Mouse (Mus musculus): ENCODE data around the gene Ttc27. TPM values are rescaled to one million over a fixed set of nuclear protein-coding genes. Genes with fewer than 3 reads are reported as not detected.

Ttc27 gene
- polyA plus RNA-seq, 1 experiment from 2014 or later: 25.6 TPM

DNA sequence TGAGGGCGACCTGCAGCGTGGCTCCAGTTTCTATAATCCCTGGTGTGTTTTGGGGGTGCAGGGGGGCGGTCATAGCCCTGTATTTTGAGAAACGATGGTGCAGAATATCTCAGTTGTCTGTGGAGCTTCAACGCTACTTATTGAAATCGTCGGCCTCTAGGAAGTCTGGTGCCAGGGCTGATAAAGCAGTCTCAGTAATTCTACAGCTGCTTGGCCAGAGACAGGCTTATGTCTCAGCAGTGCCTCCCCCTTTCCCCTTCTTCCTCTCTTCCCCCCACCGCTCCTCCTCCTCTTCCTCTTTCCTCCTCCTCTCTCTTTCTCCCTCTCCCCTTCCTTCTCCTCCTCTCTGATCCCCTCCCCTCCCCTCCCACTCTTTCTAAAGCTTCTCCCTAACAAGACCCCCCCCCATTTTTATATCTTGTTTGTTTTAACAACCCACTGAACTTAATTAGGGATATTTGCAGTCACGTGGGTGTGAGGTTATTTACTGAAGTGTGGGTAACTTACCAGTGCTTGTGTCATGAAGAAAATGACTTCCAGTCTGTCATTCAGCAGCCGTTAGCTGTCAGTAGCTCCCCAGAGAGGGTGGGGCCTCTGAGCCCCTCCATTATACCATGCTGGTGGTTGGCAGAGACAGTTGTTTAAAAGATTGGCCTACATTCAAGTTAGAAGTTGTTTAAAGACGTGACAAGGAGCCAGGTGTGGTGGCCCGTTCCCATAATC is 150.8 kb downstream of the Ttc27 start:
- ATAC-seq (ENCODE audit: insufficient read depth) (no peak; the same call in 1 of the 2 replicates), DNase-seq (peak; percentile 64)
- Histone ChIP-seq H3K9ac (no peak overlapping the region), H3K4me2 (0 out of 2 replicates have a peak overlapping the region, but pooled peaks have one; percentile 12), H3K27me3 (ENCODE audit: insufficient read depth, low read length) (no peaks in the 10 kb centered on the region), H3K27ac (ENCODE audit: low read depth) (peak overlapping the region; percentile 82), H3K36me3 (ENCODE audit: insufficient read depth) (no peaks in the 10 kb centered on the region), H3K4me3 (ENCODE audit: low read depth, low read length) (no peak overlapping the region), H3K9me3 (ENCODE audit: low read depth, low read length) (no peaks in the 10 kb centered on the region), H3K4me1 (ENCODE audit: insufficient read depth) (peaks cover 54% of the 10 kb centered on the region)
- 27% methylated on average over 12 of the region's 12 CpGs for WGBS
- no peak for TF ChIP-seq CTCF (IDR thresholded peaks at IDR 0.05; ENCODE audit: low read depth)

DNA sequence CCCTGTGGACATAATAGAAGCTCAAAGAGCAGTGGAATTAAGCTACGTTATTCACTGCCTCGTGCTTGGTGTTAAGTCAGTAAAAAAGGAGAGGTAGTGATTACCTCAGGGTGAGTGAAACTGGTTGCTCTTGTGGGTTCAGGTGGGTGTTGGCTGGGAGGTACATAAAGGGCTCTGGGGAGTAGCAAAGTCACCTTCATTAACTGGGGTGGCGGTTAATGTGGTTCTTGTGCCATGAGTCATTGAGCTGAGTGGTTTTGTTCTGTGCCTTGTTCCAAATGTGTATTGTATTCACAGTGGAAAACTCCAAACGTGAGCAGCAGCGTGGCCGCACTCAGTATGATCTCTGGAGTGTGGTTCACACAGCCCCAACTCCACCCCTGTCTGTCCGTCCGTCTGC is 152.0 kb downstream of the Ttc27 start:
- Histone ChIP-seq H3K36me3 (ENCODE audit: insufficient read depth) (no peaks in the 10 kb centered on the region), H3K4me2 (no peak overlapping the region), H3K4me3 (ENCODE audit: low read depth, low read length) (no peak overlapping the region), H3K9ac (no peak overlapping the region), H3K27ac (ENCODE audit: low read depth) (peak overlapping the region; percentile 69; the same call in 1 of the 2 replicates), H3K4me1 (ENCODE audit: insufficient read depth) (peaks cover 54% of the 10 kb centered on the region), H3K27me3 (ENCODE audit: insufficient read depth, low read length) (no peaks in the 10 kb centered on the region), H3K9me3 (ENCODE audit: low read depth, low read length) (no peaks in the 10 kb centered on the region)
- no peak for TF ChIP-seq CTCF (IDR thresholded peaks at IDR 0.05; ENCODE audit: low read depth)
- DNase-seq (peak; percentile 20), ATAC-seq (ENCODE audit: insufficient read depth) (no peak)
- 47% methylated on average over 8 of the region's 8 CpGs for WGBS

DNA sequence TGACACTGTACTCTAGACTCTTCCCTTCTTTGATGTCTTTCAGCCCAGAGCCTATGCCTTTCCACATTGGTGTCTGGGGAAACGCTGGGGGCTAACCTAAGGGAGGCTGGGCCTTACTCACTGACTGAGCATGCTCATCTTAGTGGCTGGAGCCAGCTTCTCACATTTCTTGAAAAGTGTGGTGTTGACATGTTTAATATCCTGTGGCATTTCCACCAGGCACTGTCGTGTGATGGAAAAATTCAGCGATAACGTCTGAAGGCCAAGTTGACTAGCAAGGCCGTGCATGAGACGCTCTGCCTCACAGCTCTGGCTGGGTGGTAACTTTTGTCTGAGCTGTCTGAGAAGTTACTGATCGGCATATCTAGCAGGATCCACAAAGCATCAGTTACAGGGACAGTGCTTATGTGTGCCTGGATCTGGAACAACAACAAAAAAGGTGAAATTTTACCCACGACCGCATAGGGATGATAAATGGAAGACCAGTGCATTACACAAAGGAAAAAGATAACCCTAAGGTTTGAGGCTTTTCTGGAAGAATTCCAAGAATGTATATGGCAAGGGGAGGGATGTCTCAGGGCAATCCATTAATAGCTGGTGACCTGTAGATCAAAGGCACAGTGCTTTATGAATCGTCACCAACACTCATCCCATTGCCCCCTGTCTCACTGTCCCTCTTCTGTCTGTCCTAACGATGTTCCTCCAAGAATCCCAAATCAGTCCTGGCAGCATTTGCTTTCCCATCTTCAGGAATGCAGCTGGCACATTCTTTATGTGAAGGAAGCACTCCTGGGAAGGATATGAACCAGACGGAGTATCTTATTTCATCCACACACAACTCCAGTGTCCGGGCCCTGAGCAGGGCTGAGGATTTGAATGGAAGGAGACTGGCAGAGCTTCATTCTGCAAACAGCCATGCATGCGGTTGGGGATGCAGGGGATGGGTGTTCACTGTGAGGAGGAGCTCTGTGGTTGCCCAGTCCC is 152.9 kb downstream of the Ttc27 start:
- Histone ChIP-seq H3K9me3 (ENCODE audit: low read depth, low read length) (no peaks in the 10 kb centered on the region), H3K36me3 (ENCODE audit: insufficient read depth) (no peaks in the 10 kb centered on the region), H3K27me3 (ENCODE audit: insufficient read depth, low read length) (no peaks in the 10 kb centered on the region), H3K4me3 (ENCODE audit: low read depth, low read length) (no peak overlapping the region), H3K4me2 (no peak overlapping the region), H3K27ac (ENCODE audit: low read depth) (peak overlapping the region; percentile 69; the same call in 1 of the 2 replicates), H3K4me1 (ENCODE audit: insufficient read depth) (peaks cover 54% of the 10 kb centered on the region), H3K9ac (no peak overlapping the region)
- DNase-seq: peak; percentile 79
- TF ChIP-seq CTCF (IDR thresholded peaks at IDR 0.05; ENCODE audit: low read depth): no peak
- ATAC-seq (ENCODE audit: insufficient read depth): peak; percentile 53
- 16% methylated on average over 14 of the region's 14 CpGs for WGBS

DNA sequence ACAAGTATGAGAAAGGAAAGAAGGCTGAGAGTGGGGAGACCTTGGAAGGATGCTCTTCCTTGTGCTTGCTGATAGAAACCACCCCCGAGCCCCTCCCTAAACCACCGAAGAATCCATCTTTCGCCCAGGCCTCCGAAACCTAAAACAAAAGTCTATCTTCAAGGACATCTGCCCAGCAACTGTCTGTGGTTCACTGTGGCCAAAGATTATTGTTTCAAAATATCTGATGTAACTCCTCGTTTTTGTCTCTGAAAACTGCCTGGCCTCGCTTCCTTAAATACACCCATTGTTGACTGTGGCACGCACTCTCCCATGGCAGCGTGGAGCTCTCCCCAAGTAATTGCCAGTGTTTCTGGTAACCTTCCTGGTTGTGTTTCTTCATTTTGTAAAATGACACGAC is 155.0 kb downstream of the Ttc27 start:
- no peak overlapping the region for H3K4me3 ChIP-seq (ENCODE audit: low read depth, low read length)
- H3K27me3 ChIP-seq (ENCODE audit: insufficient read depth, low read length): no peaks in the 10 kb centered on the region
- no peak for ATAC-seq (ENCODE audit: insufficient read depth)
- no peaks in the 10 kb centered on the region for H3K36me3 ChIP-seq (ENCODE audit: insufficient read depth)
- 78% methylated on average over 9 of the region's 9 CpGs for WGBS
- no peak for DNase-seq
- no peak overlapping the region for H3K9ac ChIP-seq
- peaks cover 34% of the 10 kb centered on the region for H3K4me1 ChIP-seq (ENCODE audit: insufficient read depth)
- no peaks in the 10 kb centered on the region for H3K9me3 ChIP-seq (ENCODE audit: low read depth, low read length)
- H3K4me2 ChIP-seq: no peak overlapping the region
- H3K27ac ChIP-seq (ENCODE audit: low read depth): no peak overlapping the region
- no peak for TF ChIP-seq CTCF (IDR thresholded peaks at IDR 0.05; ENCODE audit: low read depth)

DNA sequence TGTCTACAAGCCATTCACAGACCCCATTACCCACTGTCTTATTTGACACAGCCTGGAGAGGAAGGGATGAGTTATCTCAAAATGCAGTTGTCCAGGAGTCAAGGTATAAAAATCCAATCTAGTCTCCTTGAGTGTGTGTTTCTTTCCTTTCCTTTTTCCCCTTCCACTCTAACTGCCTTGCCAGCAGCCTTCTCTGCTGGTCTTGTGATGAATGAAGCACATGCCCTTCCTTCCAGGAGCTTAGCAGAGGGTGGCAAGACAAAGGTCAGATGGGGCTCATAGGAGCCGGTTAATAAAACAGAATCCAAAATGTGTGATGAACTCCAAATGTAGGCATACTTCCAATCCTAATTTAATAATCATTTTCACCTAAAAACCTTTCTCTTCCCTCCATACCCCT is 156.2 kb downstream of the Ttc27 start:
- Histone ChIP-seq H3K27ac (ENCODE audit: low read depth) (no peak overlapping the region), H3K4me3 (ENCODE audit: low read depth, low read length) (no peak overlapping the region), H3K4me1 (ENCODE audit: insufficient read depth) (peaks cover 24% of the 10 kb centered on the region), H3K9ac (no peak overlapping the region), H3K4me2 (no peak overlapping the region), H3K27me3 (ENCODE audit: insufficient read depth, low read length) (no peaks in the 10 kb centered on the region), H3K9me3 (ENCODE audit: low read depth, low read length) (no peaks in the 10 kb centered on the region), H3K36me3 (ENCODE audit: insufficient read depth) (no peaks in the 10 kb centered on the region)
- 70% methylated on average over 1 of the region's 1 CpGs for WGBS
- DNase-seq: no peak
- ATAC-seq (ENCODE audit: insufficient read depth): no peak
- no peak for TF ChIP-seq CTCF (IDR thresholded peaks at IDR 0.05; ENCODE audit: low read depth)

DNA sequence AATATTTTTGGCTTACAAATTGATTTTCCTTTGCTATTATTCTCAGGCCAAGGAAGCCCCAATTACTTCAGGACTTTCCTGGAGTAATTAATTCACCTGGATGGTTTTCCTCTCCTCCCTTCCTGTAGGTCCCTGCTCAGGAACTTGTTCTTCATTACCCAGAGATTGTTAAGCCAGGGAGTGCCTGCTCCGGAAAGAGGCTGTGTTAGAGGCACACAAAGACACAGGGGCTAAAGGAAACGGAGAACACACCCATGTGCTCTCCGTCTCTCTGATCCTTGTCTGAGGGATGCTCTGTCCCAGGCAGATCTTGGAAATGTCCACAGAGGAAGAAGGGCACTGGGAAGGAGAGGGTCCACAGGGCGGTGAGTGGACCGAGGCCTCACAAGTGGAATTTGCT is 158.2 kb downstream of the Ttc27 start:
- Histone ChIP-seq H3K4me1 (ENCODE audit: insufficient read depth) (peaks cover 4% of the 10 kb centered on the region; the same call in 1 of the 2 replicates), H3K36me3 (ENCODE audit: insufficient read depth) (no peaks in the 10 kb centered on the region), H3K4me2 (no peak overlapping the region), H3K27me3 (ENCODE audit: insufficient read depth, low read length) (no peaks in the 10 kb centered on the region), H3K9ac (no peak overlapping the region), H3K4me3 (ENCODE audit: low read depth, low read length) (no peak overlapping the region), H3K9me3 (ENCODE audit: low read depth, low read length) (no peaks in the 10 kb centered on the region), H3K27ac (ENCODE audit: low read depth) (no peak overlapping the region)
- 84% methylated on average over 5 of the region's 5 CpGs for WGBS
- ATAC-seq (ENCODE audit: insufficient read depth) (no peak), DNase-seq (no peak)
- no peak for TF ChIP-seq CTCF (IDR thresholded peaks at IDR 0.05; ENCODE audit: low read depth)

DNA sequence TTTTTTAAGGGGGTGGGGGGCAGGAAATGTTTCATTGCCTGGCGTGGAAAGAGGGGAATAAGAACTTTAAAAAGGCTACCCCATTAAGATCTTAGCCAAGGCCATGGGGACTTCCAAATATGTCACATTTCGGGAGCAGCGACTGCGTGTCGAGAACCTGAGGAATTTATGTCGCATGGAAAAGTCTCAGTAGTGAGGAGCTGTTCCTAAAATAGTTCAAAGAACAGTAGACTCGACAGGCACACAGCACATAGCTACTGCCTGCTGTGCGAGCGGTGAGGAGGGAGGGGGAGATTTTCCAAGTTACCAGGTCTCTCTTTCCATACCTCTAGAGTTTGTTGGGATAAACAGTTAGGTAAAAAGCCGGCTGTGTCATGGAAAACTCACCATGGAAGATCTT is 159.4 kb downstream of the Ttc27 start:
- DNase-seq (no peak), ATAC-seq (ENCODE audit: insufficient read depth) (no peak)
- H3K4me2 ChIP-seq: no peak overlapping the region
- no peak overlapping the region for H3K4me3 ChIP-seq (ENCODE audit: low read depth, low read length)
- no peaks in the 10 kb centered on the region for H3K4me1 ChIP-seq (ENCODE audit: insufficient read depth)
- TF ChIP-seq CTCF (IDR thresholded peaks at IDR 0.05; ENCODE audit: low read depth): no peak
- 65% methylated on average over 10 of the region's 10 CpGs for WGBS
- H3K27me3 ChIP-seq (ENCODE audit: insufficient read depth, low read length): no peaks in the 10 kb centered on the region
- no peak overlapping the region for H3K9ac ChIP-seq
- no peaks in the 10 kb centered on the region for H3K9me3 ChIP-seq (ENCODE audit: low read depth, low read length)
- no peak overlapping the region for H3K27ac ChIP-seq (ENCODE audit: low read depth)
- no peaks in the 10 kb centered on the region for H3K36me3 ChIP-seq (ENCODE audit: insufficient read depth)
